Mouse (Mus musculus): ENCODE measurements around the gene Tradd.
"Not testable (repeated sequence)": the region's sequence is repeated elsewhere in the genome, so short reads cannot be mapped to it uniquely, and the experiment has no call there.

The Tradd gene

GRCm38 (mm10) chr8:105294776-105295175 is 30.4 kb upstream of the Tradd start:
- DNase-seq: no peak

DNA sequence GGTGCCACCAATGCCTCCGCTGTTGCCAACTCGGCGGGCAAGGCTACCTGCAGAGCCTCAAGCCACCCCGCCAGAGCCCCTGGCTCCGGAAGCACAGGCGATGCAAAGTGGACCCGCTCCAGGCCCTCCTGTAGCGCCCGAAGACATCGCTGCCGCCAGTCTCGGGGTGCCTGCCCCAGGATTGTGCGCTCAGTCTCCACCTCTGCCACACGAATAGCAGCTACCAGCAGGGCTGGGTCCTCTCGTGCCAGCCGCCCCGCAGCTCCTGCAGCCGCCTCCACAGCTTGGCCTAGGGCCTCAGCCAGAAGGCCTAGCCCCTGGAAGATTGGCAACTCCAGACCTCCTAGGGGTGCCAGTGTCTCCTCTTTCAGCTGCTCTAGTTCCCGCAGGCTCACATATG is 29.0 kb upstream of the Tradd start:
- DNase-seq: no peak

DNA sequence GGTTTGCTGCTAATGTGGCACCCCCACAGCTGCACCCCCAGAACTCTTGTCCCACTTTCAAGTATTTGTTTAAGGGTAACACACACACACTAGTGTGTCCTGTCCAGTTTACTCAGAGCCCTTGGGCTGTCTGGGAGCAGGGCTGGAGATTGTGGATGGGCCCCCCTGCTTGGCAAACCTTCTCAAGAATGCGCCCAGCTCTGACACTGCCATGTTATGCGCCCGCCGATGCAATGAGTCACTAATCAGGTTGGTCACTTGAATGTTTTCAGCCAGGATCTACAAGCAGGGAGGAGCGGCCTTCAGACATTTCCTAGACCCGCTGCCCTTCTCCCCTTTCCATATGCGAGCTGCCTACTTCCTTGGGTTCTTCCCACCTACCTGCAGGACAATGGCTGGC is 28.1 kb upstream of the Tradd start:
- DNase-seq: no peak

GRCm38 (mm10) chr8:105291802-105292201 is 27.4 kb upstream of the Tradd start:
- not testable (repeated sequence) for DNase-seq

DNA sequence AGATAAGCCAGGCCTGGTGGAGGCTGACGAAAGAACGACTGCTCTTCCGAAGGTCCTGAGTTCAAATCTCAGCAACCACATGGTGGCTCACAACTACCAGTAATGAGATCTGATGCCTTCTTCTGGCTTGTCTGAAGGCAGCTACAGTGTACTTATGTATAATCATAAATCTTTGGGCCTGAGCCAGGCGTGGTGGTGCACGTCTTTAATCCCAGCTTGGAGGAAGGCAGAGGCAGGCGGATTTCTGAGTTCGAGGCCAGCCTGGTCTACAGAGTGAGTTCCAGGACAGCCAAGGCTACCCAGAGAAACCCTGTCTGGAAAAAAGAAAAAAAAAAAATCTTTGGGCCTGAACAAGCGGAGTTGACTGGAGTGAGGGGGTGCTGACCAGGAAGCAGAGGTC is 27.0 kb upstream of the Tradd start:
- not testable (repeated sequence) for DNase-seq

DNA sequence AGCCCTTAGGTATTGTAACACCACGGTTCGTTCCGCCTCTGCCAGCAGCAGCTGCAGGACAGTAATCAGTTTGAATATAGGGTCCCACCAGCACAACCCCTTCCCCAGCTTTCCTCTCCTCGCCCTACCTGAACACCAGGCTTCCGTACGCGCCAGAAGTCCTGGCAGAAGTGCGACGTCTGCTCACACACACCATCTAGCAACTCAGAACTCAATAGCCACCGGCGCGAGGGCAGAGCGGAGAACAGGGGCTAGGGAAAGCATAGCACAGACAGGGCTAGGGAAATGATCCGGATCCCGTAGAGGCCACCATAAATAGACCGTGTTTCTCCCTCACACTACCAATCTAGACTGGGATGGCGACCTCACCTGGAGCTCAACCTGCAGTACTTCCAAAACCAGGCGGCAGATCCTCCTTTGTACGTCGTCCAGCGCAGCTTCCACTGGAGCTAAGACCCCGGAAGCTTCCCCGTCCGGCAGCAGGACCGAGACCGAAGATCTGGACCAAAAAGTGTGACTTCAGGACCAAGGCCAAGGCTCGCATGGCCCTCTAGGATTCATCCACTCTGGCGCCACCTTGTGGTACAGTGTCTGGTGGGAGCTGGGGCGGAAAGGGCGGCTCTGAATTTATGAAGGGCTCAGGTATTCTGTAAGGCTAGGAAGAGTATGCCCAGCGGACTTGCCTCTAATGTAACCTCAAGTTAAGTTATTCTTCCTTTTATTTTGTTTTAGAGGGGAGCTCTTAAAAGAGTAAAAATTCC is 26.3 kb upstream of the Tradd start:
- DNase-seq: peak; percentile 91

GRCm38 (mm10) chr8:105289805-105290460 is 25.5 kb upstream of the Tradd start, which contains the start of gene 4931428F04Rik:
Gene 4931428F04Rik (minus strand): TSS chr8:105289864.
- peak; percentile 71 for DNase-seq

DNA sequence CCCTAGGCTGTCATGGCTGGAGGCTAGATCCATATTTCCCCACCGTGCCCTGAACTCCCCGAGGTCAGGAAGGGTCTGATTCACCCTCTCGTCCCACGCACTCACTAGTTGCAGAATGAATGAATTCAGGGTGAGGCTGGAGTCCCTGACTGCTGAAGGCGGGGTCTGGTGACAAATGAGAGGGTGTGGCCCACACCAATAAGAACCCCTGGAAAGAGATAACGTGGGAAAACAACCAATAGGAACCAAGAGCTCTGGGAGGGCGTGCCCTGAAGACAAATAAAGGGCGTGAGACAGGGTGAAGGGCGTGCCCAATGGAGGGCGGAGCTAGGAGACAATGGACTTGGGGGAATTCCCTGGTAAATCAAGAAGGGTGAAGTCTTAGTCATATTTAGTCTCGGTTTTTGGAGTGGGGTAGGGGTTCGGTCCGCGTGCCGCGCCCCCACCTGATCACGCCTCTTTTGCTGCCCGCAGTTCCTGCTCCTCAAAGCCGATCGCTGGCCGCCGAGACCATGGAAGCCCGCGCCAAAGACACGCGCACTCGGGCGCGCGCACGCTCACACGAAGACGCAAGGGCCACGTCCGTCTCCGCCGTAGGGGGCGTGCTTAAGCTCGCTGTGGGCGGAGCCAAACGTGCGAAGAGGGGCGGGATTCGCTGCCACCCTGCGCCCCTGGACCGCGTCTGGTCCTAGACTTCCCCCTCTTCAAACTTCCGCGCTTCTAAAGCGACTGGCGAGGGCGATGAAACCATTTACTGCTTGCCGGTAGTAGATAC is 24.7 kb upstream of the Tradd start:
- DNase-seq: peak; percentile 97

- DNase-seq: no peak
These were observed 23.8 kb upstream of the Tradd start for GRCm38 (mm10) chr8:105288231-105288630.

DNA sequence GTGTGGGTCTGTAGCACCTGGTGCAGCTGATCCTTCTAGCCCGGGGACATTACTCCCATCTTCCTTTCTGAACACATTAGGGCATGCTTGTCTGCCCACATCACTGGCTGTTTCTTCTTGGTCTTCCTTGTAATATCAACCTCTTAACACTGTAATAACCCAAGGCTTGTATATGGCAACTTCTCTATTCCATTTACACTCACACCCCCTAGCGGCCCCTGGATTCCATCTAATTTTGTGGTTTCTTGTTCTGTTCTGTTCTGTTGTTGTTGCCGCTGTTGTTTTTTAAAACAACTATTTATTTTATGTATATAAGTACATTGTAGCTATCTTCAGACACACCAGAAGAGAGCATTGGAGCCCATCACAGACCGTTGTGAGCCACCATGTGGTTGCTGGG is 22.5 kb upstream of the Tradd start:
- no peak for DNase-seq

- no peak for DNase-seq
These were observed 21.1 kb upstream of the Tradd start for GRCm38 (mm10) chr8:105285514-105285913.

DNA sequence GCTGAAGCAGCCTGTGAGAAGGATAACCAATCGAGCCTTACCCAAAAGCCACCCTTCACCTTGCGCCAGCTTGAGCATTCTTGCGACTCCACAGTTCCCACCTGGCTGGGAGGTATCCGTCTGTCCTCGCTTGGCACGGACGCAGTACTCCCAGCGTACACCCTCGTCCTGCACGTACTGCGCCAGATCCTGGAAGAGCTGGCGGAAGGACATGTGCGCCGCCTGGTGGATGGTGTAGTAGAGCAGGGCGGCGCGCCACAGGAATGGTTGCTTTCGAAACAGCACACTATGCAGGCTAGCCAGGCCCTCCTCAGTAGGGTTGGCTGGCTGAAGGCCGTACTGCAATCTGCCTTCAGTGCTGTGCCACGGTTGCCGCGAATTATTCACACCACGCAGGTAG is 18.7 kb upstream of the Tradd start:
- DNase-seq: peak; percentile 55

GRCm38 (mm10) chr8:105282239-105282638 is 17.8 kb upstream of the Tradd start:
- DNase-seq: no peak

- DNase-seq: no peak
These were observed 17.4 kb upstream of the Tradd start for GRCm38 (mm10) chr8:105281821-105282220.

- no peak for DNase-seq
These were observed 16.2 kb upstream of the Tradd start for GRCm38 (mm10) chr8:105280567-105280966.

- peak; percentile 42 for DNase-seq
These were observed 14.5 kb upstream of the Tradd start for GRCm38 (mm10) chr8:105278911-105279334.

GRCm38 (mm10) chr8:105276292-105277120 is 12.1 kb upstream of the Tradd start:
- DNase-seq: peak; percentile 66

DNA sequence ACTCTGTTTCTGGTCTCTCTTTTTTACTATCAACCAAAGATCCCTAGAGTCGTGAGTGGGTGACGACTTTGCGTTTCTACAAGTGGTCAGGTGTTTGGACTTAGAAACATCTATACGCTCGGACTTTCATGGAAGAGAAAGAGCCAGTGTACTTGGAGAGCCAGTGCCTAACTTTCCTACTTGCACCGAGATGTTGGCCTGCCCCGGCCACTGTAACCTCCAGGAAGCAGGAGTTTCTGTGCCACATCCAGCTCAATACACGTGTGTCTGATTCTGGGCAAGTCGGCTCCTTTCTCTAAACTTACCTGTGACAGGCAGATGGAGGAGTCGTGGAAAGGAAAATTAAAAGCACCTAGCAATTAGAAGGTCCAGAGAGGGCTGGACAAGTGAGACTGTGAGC is 11.4 kb upstream of the Tradd start, which contains the start of gene Nol3:
Gene Nol3 (plus strand): TSS at position 301 of the 400 bp plus-strand sequence.
- no peak for DNase-seq

GRCm38 (mm10) chr8:105275387-105275786 is 11.0 kb upstream of the Tradd start:
- no peak for DNase-seq

DNA sequence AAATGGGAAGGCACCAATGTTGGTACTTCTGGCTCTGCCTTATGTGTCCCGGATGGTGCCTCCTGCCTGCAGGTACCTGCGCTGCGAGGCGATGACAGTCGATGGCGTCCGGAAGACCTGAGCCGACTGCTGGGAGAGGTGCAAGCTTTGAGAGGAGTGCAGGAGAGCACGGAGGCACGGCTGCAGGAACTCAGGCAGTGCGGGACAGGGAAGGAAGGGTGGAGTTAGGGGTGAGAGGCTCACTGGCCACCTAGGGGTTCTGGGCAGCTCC is 6.4 kb upstream of the Tradd start:
- no peak for DNase-seq

DNA sequence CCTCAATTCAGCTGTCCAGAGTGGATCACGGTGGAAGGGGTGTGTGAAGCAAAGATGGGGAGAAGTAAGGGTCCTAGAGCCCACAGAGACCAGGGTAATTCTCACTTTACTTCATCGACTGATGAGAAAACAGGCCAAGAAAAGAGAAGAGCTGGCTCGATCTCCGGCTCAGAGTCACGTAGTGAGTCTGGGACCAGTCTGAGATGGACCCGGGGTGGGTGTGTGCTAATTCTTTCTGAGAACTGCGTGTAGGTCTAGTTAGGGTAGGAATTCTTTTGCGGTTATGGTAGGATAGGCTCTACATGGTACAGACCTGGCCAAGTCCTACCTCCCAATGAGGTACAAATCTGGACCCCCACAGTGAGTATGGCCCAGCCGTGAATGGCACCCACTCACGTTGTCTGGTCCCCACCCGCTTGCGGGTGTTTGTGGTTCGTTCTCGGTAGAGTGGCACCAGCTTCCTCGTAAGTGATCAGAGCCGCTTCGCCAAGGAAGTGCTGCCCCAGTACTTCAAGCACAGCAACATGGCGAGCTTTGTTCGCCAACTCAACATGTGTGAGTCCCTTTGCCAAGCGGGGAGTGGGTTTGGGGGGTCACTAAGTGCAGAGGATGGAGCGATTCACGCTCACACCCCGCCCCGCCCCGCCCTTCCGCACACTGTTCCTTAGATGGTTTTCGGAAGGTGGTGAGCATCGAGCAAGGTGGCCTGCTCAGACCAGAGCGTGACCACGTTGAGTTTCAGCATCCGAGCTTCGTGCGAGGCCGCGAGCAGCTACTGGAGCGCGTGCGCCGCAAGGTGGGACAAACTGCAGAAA is 5.9 kb upstream of the Tradd start:
- DNase-seq: no peak

DNA sequence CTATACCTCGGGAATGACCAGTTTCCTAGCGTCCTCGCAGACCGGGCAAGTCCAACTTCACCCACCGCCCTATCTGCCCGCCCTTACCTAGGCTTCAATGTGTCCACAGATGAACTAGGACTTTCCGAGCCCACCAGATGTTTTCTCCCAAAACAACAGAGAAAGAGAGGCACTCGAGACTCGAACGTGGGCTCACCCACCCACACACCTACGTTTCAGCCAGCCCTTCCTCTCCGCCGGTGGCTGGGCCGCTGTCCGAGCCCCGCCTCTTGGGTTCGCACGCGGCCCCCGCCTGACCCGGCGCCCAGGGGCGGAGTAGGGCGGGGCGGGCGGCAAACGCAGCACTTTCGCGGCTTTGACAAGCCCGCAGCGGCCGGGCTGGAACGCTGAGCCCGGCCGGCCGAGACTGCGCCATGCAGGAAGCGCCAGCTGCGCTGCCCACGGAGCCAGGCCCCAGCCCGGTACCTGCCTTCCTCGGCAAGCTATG is 5.1 kb upstream of the Tradd start, which contains the start of gene Hsf4:
Gene Hsf4 (plus strand): TSS at position 341 of the 487 bp plus-strand sequence.
- no peak for DNase-seq

Data from thymus, postnatal 14 days (tissue).